Mouse (Mus musculus): Measurements from ENCODE around the gene AC109138.7.

Gene AC109138.7

DNA sequence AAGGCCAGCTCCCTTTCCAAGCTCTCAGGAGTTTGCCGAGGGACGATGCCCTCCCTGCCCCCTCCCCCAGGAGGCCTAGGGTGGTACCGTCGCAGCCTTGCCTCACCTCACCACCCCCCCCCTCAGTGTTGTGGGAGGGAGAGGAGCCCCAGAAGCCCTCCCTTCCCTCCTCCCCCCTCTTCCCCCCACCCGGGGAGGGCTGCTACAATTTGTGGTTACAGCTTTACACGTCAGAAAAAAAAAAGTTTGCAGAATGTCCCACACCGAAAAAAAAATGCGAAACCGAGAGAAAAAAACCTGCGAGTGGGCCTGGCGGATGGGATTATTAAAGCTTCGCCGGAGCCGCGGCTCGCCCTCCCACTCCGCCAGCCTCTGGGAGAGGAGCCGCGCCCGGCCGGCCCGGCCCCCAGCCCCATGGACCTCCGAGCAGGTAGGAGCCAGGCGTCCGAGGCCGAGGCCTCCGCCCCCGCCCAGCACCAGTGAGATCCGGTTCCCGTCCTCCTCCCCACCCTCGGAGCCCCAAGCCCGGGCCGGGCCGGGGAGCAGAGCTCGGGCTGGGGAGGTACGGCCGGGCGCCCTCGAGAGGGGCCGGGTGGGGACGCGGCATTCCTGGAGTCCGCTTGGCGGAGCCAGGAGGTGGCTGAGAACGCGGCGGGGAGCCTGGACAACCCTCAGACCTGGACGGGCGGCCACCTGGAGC is at the start of gene AC109138.7, which contains the start of gene Clcf1:
AC109138.7 (plus strand) TSS at position 287 of the 700 bp plus-strand sequence.
Clcf1 (plus strand) TSS at position 168 of the 700 bp plus-strand sequence.
- DNase-seq, result peak; percentile 79

GRCm38 (mm10) chr19:4164721-4165120 is 49.4 kb upstream of the AC109138.7 start:
- DNase-seq, result no peak

- DNase-seq, result no peak
These were observed 47.3 kb upstream of the AC109138.7 start for GRCm38 (mm10) chr19:4166678-4167476.

DNA sequence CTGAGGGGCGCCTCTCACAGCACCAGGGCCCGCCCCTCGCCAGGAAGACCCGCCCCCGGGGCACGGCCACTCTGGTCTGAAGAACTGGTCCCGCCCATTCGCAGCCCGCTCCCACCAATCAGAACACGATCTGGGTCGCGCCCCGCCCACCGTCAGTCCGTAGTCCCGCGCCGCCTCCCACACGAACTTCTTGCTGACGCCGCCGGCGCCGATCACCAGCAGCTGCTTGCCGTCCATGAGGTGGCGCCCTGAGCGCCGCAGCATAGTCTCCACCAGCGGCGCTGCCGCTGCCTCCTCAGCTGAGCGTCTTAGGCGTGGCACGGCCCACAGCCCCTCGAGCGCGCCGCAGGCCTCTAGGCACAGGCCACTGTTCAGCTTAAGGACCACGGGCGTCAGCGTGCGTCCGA is 44.8 kb upstream of the AC109138.7 start:
- DNase-seq, result peak; percentile 100

GRCm38 (mm10) chr19:4169810-4170209 is 44.3 kb upstream of the AC109138.7 start:
- no peak for DNase-seq

GRCm38 (mm10) chr19:4170723-4171392 is 43.3 kb upstream of the AC109138.7 start:
- DNase-seq, result no peak

GRCm38 (mm10) chr19:4171393-4172290 is 42.5 kb upstream of the AC109138.7 start:
- no peak for DNase-seq

- no peak for DNase-seq
These were observed 41.2 kb upstream of the AC109138.7 start for GRCm38 (mm10) chr19:4172925-4173324.

- DNase-seq, result no peak
These were observed 38.7 kb upstream of the AC109138.7 start, which contains the start of gene Carns1 for GRCm38 (mm10) chr19:4175368-4175947. Carns1 (minus strand) TSS chr19:4175479.

- no peak for DNase-seq
These were observed 33.7 kb upstream of the AC109138.7 start for GRCm38 (mm10) chr19:4180411-4180810.

GRCm38 (mm10) chr19:4181892-4182291 is 32.3 kb upstream of the AC109138.7 start:
- DNase-seq, result peak; percentile 54

DNA sequence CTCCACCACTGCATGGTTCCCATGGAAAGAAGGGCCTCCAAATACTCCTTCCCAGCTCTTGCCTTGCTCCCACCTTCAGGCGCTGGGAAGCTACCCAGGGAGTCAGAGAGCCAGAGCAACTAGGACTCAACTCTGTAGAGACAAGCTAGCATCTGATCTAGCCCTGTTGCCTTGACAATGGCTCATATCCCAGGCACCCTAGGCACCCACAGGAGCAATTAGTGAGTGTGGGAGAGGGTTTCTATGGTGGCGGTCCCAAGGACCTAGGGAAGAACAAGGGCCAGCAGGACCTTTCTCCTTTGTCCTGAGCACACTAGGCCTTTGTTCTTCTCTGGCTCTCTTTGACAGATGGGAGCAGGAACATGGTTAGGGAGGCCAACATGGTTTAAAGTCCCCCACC is 30.5 kb upstream of the AC109138.7 start:
- no peak for DNase-seq

- no peak for DNase-seq
These were observed 28.9 kb upstream of the AC109138.7 start for GRCm38 (mm10) chr19:4184976-4185975.

- DNase-seq, result no peak
These were observed 26.9 kb upstream of the AC109138.7 start for GRCm38 (mm10) chr19:4187303-4187702.

GRCm38 (mm10) chr19:4189051-4189620 is 25.0 kb upstream of the AC109138.7 start:
- DNase-seq, result no peak

GRCm38 (mm10) chr19:4190831-4191334 is 23.3 kb upstream of the AC109138.7 start, which contains the start of gene Tbc1d10c:
Tbc1d10c (minus strand) TSS chr19:4191284.
- DNase-seq, result peak; percentile 40

DNA sequence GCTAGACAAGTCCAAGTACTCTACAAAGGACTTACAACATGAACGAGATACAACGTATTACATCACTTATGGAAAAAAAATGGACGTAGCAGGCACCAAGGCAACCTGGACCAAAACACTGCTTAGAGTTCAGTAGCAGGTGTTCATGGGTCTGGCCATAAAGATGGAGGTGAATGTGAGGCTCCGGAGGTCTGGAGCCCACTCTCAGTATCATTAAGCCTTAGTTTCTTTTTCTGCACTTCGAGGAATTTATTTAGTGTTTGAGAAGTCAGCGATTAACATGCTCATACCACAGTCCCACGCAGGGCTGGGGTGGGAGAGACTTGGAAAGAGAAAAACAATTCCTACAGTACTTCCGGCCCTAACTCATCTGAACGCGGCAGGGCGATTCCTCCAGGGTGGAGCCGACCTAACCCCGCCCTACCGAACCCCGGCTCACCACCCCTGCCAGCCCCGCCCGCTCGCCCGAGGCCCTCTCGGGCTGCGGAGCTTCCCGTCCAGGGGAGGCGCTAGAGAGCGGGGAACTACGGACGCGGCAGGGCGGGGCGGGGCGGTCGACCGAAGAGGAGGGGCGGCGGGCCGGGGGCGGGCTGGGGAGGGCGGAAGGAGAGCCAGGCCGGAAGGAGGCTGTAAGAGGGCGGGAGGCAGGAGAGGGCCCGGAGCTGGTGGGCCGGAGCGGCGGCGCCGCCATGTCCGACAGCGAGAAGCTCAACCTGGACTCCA is 22.5 kb upstream of the AC109138.7 start, which contains the start of gene Ppp1ca:
Ppp1ca (plus strand) TSS at position 538 of the 723 bp plus-strand sequence.
- peak; percentile 97 for DNase-seq

GRCm38 (mm10) chr19:4192251-4192985 is 21.7 kb upstream of the AC109138.7 start:
- DNase-seq, result no peak

All from kidney, postnatal 14 days (tissue).